Mouse (Mus musculus): Measurements from ENCODE around the gene Tsg101. TPM values are rescaled to one million over a fixed set of nuclear protein-coding genes. Genes with fewer than 3 reads are reported as not detected.
"Not testable (repeated sequence)": the region's sequence is repeated elsewhere in the genome, so short reads cannot be mapped to it uniquely, and the experiment has no call there.

Gene Tsg101
- polyA plus RNA-seq, 1 experiment from 2014 or later, result 180 TPM

GRCm38 (mm10) chr7:46922075-46922474 lies 2.3 kb upstream of the Tsg101 start:
- H3K9ac ChIP-seq, result no peak overlapping the region
- peaks cover 22% of the 10 kb centered on the region for H3K4me1 ChIP-seq
- no peak overlapping the region for H3K4me2 ChIP-seq
- 65% methylated on average over 4 of the region's 4 CpGs for WGBS
- peaks cover 17% of the 10 kb centered on the region for H3K36me3 ChIP-seq
- no peaks in the 10 kb centered on the region for H3K9me3 ChIP-seq (replicated peaks)
- no peak overlapping the region for H3K4me3 ChIP-seq (replicated peaks)
- no peaks in the 10 kb centered on the region for H3K27me3 ChIP-seq
- H3K27ac ChIP-seq, result no peak overlapping the region
- ATAC-seq (replicated peaks; ENCODE audit: low FRiP score), result no peak

GRCm38 (mm10) chr7:46918678-46919371 lies 944 bp downstream of the Tsg101 start:
- WGBS, result 13% methylated on average over 13 of the region's 13 CpGs
- peak overlapping the region; percentile 93 for H3K4me3 ChIP-seq (replicated peaks)
- H3K9me3 ChIP-seq (replicated peaks), result no peaks in the 10 kb centered on the region
- H3K4me2 ChIP-seq, result peak overlapping the region; percentile 69
- H3K27me3 ChIP-seq, result no peaks in the 10 kb centered on the region
- peaks cover 36% of the 10 kb centered on the region for H3K36me3 ChIP-seq
- H3K4me1 ChIP-seq, result peaks cover 25% of the 10 kb centered on the region
- peak overlapping the region; percentile 98 for H3K27ac ChIP-seq
- no peak for ATAC-seq (replicated peaks; ENCODE audit: low FRiP score)
- H3K9ac ChIP-seq, result peak overlapping the region; percentile 96

- WGBS, result 87% methylated on average over 3 of the region's 3 CpGs
- Histone ChIP-seq H3K27ac (no peak overlapping the region), H3K4me2 (no peak overlapping the region), H3K27me3 (no peaks in the 10 kb centered on the region), H3K4me3 (replicated peaks) (no peak overlapping the region), H3K9me3 (replicated peaks) (no peaks in the 10 kb centered on the region), H3K36me3 (peaks cover 55% of the 10 kb centered on the region), H3K4me1 (peaks cover 23% of the 10 kb centered on the region), H3K9ac (no peak overlapping the region)
- no peak for ATAC-seq (replicated peaks; ENCODE audit: low FRiP score)
Observed at GRCm38 (mm10) chr7:46916376-46916775, 3.4 kb downstream of the Tsg101 start.

GRCm38 (mm10) chr7:46911250-46911649 lies 8.5 kb downstream of the Tsg101 start:
- ATAC-seq (replicated peaks; ENCODE audit: low FRiP score), result no peak
- Histone ChIP-seq H3K27ac (no peak overlapping the region), H3K9me3 (replicated peaks) (no peaks in the 10 kb centered on the region), H3K4me3 (replicated peaks) (no peak overlapping the region), H3K27me3 (no peaks in the 10 kb centered on the region), H3K9ac (no peak overlapping the region), H3K4me1 (no peaks in the 10 kb centered on the region), H3K4me2 (no peak overlapping the region), H3K36me3 (peaks cover 89% of the 10 kb centered on the region)
- WGBS, result 93% methylated on average over 3 of the region's 3 CpGs

GRCm38 (mm10) chr7:46899343-46899742 lies 20.4 kb downstream of the Tsg101 start:
- Histone ChIP-seq H3K4me2 (no peak overlapping the region), H3K4me3 (replicated peaks) (no peak overlapping the region), H3K9ac (no peak overlapping the region), H3K27me3 (no peaks in the 10 kb centered on the region), H3K36me3 (peaks cover 96% of the 10 kb centered on the region), H3K27ac (no peak overlapping the region), H3K4me1 (no peaks in the 10 kb centered on the region), H3K9me3 (replicated peaks) (no peaks in the 10 kb centered on the region)
- no peak for ATAC-seq (replicated peaks; ENCODE audit: low FRiP score)
- 91% methylated on average over 3 of the region's 3 CpGs for WGBS

- ATAC-seq (replicated peaks; ENCODE audit: low FRiP score), result no peak
- H3K4me1 ChIP-seq, result no peaks in the 10 kb centered on the region
- WGBS, result 97% methylated on average over 3 of the region's 3 CpGs
- H3K27ac ChIP-seq, result no peak overlapping the region
- peaks cover 98% of the 10 kb centered on the region for H3K36me3 ChIP-seq
- H3K4me3 ChIP-seq (replicated peaks), result no peak overlapping the region
- H3K9me3 ChIP-seq (replicated peaks), result no peaks in the 10 kb centered on the region
- no peak overlapping the region for H3K4me2 ChIP-seq
- no peaks in the 10 kb centered on the region for H3K27me3 ChIP-seq
- no peak overlapping the region for H3K9ac ChIP-seq
Observed at GRCm38 (mm10) chr7:46895511-46895910, 24.3 kb downstream of the Tsg101 start.

- Histone ChIP-seq H3K4me1 (no peaks in the 10 kb centered on the region), H3K9me3 (replicated peaks) (no peaks in the 10 kb centered on the region), H3K36me3 (peaks cover 44% of the 10 kb centered on the region), H3K4me3 (replicated peaks) (no peak overlapping the region), H3K9ac (no peak overlapping the region), H3K27ac (no peak overlapping the region), H3K27me3 (no peaks in the 10 kb centered on the region), H3K4me2 (no peak overlapping the region)
- no peak for ATAC-seq (replicated peaks; ENCODE audit: low FRiP score)
- WGBS, result 80% methylated on average over 3 of the region's 3 CpGs
Observed at GRCm38 (mm10) chr7:46883304-46883703, 36.5 kb downstream of the Tsg101 start.

- not testable (repeated sequence) for H3K27me3 ChIP-seq; H3K4me3 ChIP-seq (replicated peaks); H3K27ac ChIP-seq; H3K9ac ChIP-seq; H3K4me1 ChIP-seq; H3K9me3 ChIP-seq (replicated peaks); H3K4me2 ChIP-seq; ATAC-seq (replicated peaks; ENCODE audit: low FRiP score)
- peaks cover 30% of the 10 kb centered on the region for H3K36me3 ChIP-seq
- WGBS, result 84% methylated on average over 8 of the region's 8 CpGs
Observed at GRCm38 (mm10) chr7:46881941-46882340, 37.8 kb downstream of the Tsg101 start.

- Histone ChIP-seq H3K4me3 (replicated peaks) (no peak overlapping the region), H3K4me1 (no peaks in the 10 kb centered on the region), H3K9me3 (replicated peaks) (no peaks in the 10 kb centered on the region), H3K36me3 (peaks cover 20% of the 10 kb centered on the region), H3K9ac (no peak overlapping the region), H3K27ac (no peak overlapping the region), H3K27me3 (no peaks in the 10 kb centered on the region), H3K4me2 (no peak overlapping the region)
- ATAC-seq (replicated peaks; ENCODE audit: low FRiP score), result no peak
- WGBS, result 80% methylated on average over 2 of the region's 2 CpGs
Observed at GRCm38 (mm10) chr7:46880992-46881391, 38.8 kb downstream of the Tsg101 start.

GRCm38 (mm10) chr7:46879851-46880250 lies 39.9 kb downstream of the Tsg101 start:
- 90% methylated on average over 5 of the region's 5 CpGs for WGBS
- Histone ChIP-seq H3K4me2 (no peak overlapping the region), H3K9me3 (replicated peaks) (no peaks in the 10 kb centered on the region), H3K4me3 (replicated peaks) (no peak overlapping the region), H3K9ac (no peak overlapping the region), H3K4me1 (no peaks in the 10 kb centered on the region), H3K27ac (no peak overlapping the region), H3K36me3 (peaks cover 11% of the 10 kb centered on the region), H3K27me3 (no peaks in the 10 kb centered on the region)
- ATAC-seq (replicated peaks; ENCODE audit: low FRiP score), result peak; percentile 46

GRCm38 (mm10) chr7:46877255-46877654 lies 42.5 kb downstream of the Tsg101 start:
- no peaks in the 10 kb centered on the region for H3K9me3 ChIP-seq (replicated peaks)
- no peak overlapping the region for H3K4me3 ChIP-seq (replicated peaks)
- ATAC-seq (replicated peaks; ENCODE audit: low FRiP score), result no peak
- no peaks in the 10 kb centered on the region for H3K27me3 ChIP-seq
- no peak overlapping the region for H3K9ac ChIP-seq
- H3K4me1 ChIP-seq, result no peaks in the 10 kb centered on the region
- H3K4me2 ChIP-seq, result no peak overlapping the region
- no peaks in the 10 kb centered on the region for H3K36me3 ChIP-seq
- H3K27ac ChIP-seq, result no peak overlapping the region
- WGBS, result 83% methylated on average over 6 of the region's 6 CpGs

GRCm38 (mm10) chr7:46876841-46877240 lies 42.9 kb downstream of the Tsg101 start:
- no peaks in the 10 kb centered on the region for H3K4me1 ChIP-seq
- H3K4me2 ChIP-seq, result no peak overlapping the region
- H3K36me3 ChIP-seq, result no peaks in the 10 kb centered on the region
- WGBS, result 68% methylated on average over 4 of the region's 4 CpGs
- no peak for ATAC-seq (replicated peaks; ENCODE audit: low FRiP score)
- no peaks in the 10 kb centered on the region for H3K27me3 ChIP-seq
- no peak overlapping the region for H3K4me3 ChIP-seq (replicated peaks)
- H3K9ac ChIP-seq, result no peak overlapping the region
- H3K27ac ChIP-seq, result no peak overlapping the region
- H3K9me3 ChIP-seq (replicated peaks), result no peaks in the 10 kb centered on the region

- Histone ChIP-seq H3K9ac (no peak overlapping the region), H3K36me3 (no peaks in the 10 kb centered on the region), H3K9me3 (replicated peaks) (no peaks in the 10 kb centered on the region), H3K27ac (no peak overlapping the region), H3K27me3 (no peaks in the 10 kb centered on the region), H3K4me1 (no peaks in the 10 kb centered on the region), H3K4me2 (no peak overlapping the region), H3K4me3 (replicated peaks) (no peak overlapping the region)
- WGBS, result 73% methylated on average over 4 of the region's 4 CpGs
- ATAC-seq (replicated peaks; ENCODE audit: low FRiP score), result no peak
Observed at GRCm38 (mm10) chr7:46871988-46872387, 47.8 kb downstream of the Tsg101 start.

Measured in kidney, embryonic 15.5 days (tissue).